Mouse (Mus musculus) megakaryocyte, embryonic 14.5 days (primary cell): ENCODE measurements around the gene Slc39a11. TPM values are rescaled to one million over a fixed set of nuclear protein-coding genes. Genes with fewer than 3 reads are reported as not detected.

Source experiments
- H3K27me3 ChIP-seq: replicated peaks from 2 replicates; pipeline ENCODE3; 2012; ENCODE audit warnings: inconsistent platforms
- H3K36me3 ChIP-seq: replicated peaks from 2 replicates; pipeline ENCODE3; 2012; ENCODE audit warnings: low read length, inconsistent platforms, mixed read lengths
- H3K4me1 ChIP-seq: 2 replicates; pipeline ENCODE4 v1.6.1; 2012; ENCODE audit warnings: inconsistent platforms
- H3K4me3 ChIP-seq: replicated peaks from 2 replicates; pipeline ENCODE3; 2012; ENCODE audit warnings: moderate library complexity, mild to moderate bottlenecking, inconsistent platforms
- H3K9me3 ChIP-seq: 2 replicates; pipeline ENCODE4 v1.6.1; 2012; ENCODE audit warnings: inconsistent platforms
- FLI1 ChIP-seq: IDR thresholded peaks from 2 replicates; pipeline ENCODE4 v1.6.1; 2012; ENCODE audit warnings: low read length, inconsistent platforms, mixed read lengths
- GATA1 ChIP-seq: IDR thresholded peaks from 3 replicates; pipeline ENCODE4 v1.6.1; 2012; ENCODE audit warnings: mixed read lengths, low read length, inconsistent platforms, borderline replicate concordance
- polyA plus RNA-seq: library from polyadenylated mRNA; stranded (reverse); fragments of >175 nt; gene quantifications from 2 replicates; pipeline ENCODE4 v1.2.3, GENCODE M21; 2012; ENCODE audit warnings: low replicate concordance; ENCODE audit not compliant: insufficient read depth

Slc39a11 gene
- polyA plus RNA-seq, 1 experiment = 20.6 TPM

DNA sequence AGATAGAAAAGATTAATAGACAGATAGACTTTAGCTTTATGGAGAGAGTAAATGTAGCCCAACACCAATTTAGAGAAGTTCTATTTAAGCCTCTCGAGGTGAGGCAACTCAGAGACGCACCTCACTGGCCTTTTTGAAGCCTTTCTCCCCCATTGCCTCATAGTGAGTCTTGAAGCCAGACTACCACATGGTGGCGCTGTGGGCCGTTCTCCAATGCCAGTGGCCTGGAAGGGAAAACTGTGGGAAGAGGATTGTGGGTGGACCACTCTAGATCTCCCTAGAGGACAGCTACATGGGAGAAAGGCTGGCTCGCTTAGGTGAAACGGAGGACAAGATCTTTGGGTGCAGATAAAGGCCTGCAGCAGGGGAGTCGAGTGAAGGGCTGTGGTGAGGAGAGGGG, 353.7 kb downstream of the Slc39a11 start:
- H3K36me3 ChIP-seq = no peaks in the 10 kb centered on the region
- peaks cover 4% of the 10 kb centered on the region for H3K9me3 ChIP-seq
- no peak overlapping the region for H3K4me3 ChIP-seq
- H3K4me1 ChIP-seq = no peaks in the 10 kb centered on the region
- H3K27me3 ChIP-seq = no peaks in the 10 kb centered on the region
- TF ChIP-seq FLI1 (no peak), GATA1 (no peak)

DNA sequence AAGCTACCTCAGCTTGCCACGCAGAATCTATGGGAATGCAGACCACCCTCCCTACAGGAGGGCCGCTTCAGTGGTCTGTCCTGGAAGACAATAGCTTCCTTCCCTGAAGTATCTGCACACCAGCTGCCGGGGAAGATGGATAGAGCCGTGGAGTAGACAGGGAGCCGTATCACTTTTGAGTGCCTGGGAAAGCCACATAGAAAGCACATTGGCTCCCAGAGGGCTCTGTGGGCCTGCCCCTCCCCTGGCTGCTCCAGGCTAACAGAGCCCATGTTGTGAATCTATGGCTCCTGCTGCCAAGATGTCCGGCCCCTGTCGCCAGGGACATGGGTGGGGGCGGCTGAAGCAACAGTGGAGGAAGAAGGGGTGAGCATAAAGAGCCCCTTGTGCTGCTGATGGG, 355.4 kb downstream of the Slc39a11 start:
- Histone ChIP-seq H3K27me3 (no peaks in the 10 kb centered on the region), H3K9me3 (peaks cover under 1% of the 10 kb centered on the region; the same call in 1 of the 2 replicates), H3K4me1 (peaks cover 3% of the 10 kb centered on the region; the same call in 1 of the 2 replicates), H3K4me3 (no peak overlapping the region), H3K36me3 (no peaks in the 10 kb centered on the region)
- TF ChIP-seq FLI1 (no peak), GATA1 (no peak)

DNA sequence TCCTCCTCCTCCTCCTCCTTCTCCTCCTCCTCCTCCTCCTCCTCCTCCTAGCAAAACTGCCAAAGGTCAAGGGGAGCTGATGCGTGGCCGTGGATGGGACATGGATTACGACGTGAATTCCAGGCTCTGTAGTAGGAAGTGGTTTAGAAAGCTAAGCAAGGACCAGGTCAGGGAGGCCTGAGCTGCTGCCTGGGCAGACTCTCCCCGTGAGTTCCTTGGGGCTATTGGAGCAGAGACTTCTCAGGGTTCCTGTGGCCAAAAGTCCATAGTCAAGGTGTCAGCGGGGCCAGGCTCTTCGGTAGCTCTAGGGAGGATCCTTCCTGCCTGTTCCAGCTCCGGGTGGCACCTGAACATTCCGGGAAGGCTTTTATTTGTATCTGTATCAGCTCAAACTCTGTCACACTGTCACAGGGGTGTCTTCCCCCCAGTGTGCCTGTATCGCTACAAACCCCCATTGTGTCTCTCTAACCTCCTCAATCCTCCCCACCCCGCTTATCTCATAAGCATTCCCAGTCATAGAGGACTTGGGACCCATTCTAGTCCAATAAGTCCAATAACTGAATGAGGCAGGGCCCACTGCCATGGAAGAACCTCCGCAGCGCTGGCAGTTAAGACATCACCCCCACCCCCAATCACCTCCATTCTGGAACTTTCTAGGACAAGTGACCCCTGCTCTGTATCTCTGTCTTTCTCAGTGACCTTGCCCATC, 356.8 kb downstream of the Slc39a11 start:
- Histone ChIP-seq H3K4me1 (peaks cover 10% of the 10 kb centered on the region; the same call in 1 of the 2 replicates), H3K36me3 (no peaks in the 10 kb centered on the region), H3K4me3 (no peak overlapping the region), H3K9me3 (no peaks in the 10 kb centered on the region), H3K27me3 (no peaks in the 10 kb centered on the region)
- TF ChIP-seq FLI1 (no peak), GATA1 (no peak)

DNA sequence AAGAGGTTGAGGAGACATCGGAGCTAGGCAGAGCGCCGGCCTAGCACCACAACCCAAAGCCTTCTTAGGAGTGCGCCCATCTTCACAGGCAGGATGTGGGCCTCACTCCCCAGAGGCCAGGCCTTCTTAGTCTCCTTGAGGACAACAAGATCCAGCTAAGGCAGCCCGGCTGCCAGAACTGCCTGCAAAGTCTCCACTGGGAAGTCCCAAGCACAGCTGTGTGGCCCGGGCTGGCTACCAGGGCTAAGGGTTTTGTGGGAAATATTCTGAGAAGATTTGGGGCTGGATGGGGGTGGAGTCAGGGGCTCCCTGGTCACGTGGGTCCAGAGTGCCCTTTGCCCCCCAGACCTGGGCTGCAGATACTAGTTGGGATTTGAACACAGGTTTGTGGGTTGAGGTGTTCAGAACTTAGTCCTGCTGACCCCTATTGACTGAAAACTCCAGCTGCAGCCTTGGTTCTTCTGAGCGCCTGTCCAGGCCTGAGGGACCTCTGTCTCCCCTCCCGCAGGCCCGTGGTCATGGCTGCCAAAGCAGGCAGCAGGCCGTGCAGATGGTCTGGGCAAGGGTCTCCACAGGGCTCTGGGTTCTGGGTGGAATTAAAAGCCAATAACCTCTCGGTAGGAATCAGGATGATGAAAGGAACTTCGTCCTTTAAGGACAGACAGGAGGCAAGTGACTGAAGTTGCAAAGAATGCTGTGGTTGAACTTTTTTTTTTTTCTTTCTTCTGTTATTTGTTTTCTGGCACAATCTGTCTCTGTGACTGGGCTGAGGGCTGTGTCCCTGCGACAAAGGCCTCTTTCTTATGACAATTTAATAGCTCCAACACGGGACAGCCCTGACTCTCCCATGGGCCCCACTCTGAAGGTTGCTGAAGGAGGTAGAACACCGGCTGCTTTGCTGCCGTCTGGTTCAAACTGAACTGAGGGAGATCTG, 357.8 kb downstream of the Slc39a11 start:
- H3K4me3 ChIP-seq = no peak overlapping the region
- no peaks in the 10 kb centered on the region for H3K36me3 ChIP-seq
- TF ChIP-seq FLI1 (no peak), GATA1 (no peak)
- peaks cover 10% of the 10 kb centered on the region; the same call in 1 of the 2 replicates for H3K4me1 ChIP-seq
- H3K9me3 ChIP-seq = no peaks in the 10 kb centered on the region
- no peaks in the 10 kb centered on the region for H3K27me3 ChIP-seq

DNA sequence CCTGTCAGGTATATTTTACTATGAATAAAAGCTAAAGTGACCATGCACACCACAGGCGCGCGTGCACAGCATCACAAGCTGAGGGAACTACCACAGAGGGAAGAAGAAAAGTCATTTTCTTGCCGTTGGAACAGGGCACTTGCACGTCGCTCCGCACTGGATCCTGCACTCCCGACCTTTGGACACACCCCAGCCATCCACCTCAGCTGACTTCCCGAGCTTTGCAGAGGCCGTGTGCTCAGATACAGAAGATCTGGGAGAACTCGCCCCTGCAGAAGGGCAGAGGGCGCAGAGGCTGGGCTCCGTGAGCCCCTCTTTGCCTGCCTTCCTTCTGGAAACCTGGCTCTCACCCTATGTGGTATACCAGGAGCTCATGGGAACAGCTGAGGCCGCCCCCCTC, 359.0 kb downstream of the Slc39a11 start:
- Histone ChIP-seq H3K9me3 (no peaks in the 10 kb centered on the region), H3K36me3 (no peaks in the 10 kb centered on the region), H3K4me3 (no peak overlapping the region), H3K4me1 (peaks cover 10% of the 10 kb centered on the region; the same call in 1 of the 2 replicates), H3K27me3 (no peaks in the 10 kb centered on the region)
- TF ChIP-seq GATA1 (no peak), FLI1 (no peak)

DNA sequence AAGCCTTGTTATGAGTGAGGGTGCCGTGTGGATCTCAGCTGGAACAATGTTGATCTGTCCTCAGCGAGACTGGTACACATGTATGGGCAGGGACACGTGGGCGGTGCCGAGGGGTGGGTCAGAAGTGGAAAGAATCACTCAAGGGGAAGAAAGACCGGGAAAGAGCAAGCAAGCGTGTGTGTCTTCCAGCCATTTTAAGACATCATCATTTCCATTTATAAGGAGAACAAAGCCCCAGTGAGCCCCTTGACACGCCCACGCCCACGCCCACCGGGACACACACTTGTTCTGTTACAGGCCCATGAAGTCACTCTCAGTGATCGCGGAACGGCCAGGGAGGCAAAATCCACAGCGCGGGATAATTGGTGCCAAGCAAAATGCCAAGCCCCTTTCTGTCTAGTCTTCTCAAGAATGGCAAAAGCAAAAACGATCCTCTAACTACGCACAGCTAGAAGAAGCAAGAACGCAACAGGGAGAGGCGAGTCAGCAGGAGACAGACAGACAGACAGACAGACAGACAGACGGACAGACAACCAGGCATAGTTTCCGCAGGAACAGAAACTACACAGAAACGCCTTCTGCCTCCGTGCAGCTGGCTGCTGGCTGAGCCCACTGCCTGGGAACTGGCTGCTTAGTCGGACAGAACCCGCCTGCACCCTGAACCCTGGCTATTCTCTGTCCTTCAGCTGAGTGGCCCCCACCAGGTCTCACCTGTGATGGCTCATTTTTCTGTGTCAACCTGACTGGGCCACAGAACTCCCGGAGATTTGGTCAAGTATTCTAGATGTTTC, 364.7 kb downstream of the Slc39a11 start:
- peaks cover 10% of the 10 kb centered on the region; the same call in 1 of the 2 replicates for H3K4me1 ChIP-seq
- H3K27me3 ChIP-seq = no peaks in the 10 kb centered on the region
- no peak overlapping the region for H3K4me3 ChIP-seq
- TF ChIP-seq GATA1 (no peak), FLI1 (no peak)
- H3K9me3 ChIP-seq = no peaks in the 10 kb centered on the region
- no peaks in the 10 kb centered on the region for H3K36me3 ChIP-seq

DNA sequence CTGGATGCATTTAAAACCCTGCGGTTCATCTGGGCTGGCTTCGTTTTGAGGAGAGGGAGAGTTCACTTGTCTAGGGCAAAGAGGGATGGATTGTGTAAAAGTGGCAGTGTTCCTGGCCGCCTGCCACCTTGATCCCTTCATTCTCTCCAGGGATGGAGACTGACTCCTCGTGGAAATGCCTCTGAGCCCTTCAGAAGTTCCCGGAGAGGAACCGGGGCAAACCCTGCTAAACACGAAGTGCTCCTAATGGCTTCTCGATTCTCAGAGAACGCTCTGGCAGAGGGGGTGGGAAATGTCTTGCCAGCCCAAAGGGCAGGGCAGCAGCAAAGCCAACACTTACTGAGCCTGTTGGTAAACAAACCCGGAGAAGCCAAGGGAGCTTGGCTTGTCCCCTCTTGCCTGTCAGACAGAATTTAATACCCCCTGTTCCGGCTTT, 366.5 kb downstream of the Slc39a11 start:
- Histone ChIP-seq H3K27me3 (no peaks in the 10 kb centered on the region), H3K9me3 (no peaks in the 10 kb centered on the region), H3K36me3 (no peaks in the 10 kb centered on the region), H3K4me1 (peaks cover under 1% of the 10 kb centered on the region; the same call in 1 of the 2 replicates), H3K4me3 (no peak overlapping the region)
- TF ChIP-seq GATA1 = no peak
- TF ChIP-seq FLI1 = no peak

DNA sequence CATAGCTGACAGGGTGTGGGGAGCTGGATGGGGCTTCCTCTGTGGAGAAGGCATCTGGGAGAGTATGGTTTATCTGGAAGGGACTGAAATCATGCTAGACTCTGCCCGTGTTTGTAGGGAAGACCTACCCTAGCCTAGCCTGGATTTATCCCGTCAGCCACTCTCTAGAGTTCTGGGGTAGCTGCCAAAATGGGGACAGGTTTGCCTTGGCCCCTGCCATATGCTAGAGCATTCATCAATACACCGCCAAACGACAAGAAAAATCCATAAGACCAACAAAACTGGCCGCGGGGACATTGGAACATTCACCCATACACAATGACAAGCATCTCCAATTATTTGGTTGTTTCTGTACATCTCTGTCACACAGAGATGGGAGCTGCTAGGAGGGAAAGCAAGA, 371.6 kb downstream of the Slc39a11 start:
- Histone ChIP-seq H3K9me3 (peaks cover 6% of the 10 kb centered on the region; the same call in 1 of the 2 replicates), H3K4me1 (no peaks in the 10 kb centered on the region), H3K36me3 (no peaks in the 10 kb centered on the region), H3K4me3 (no peak overlapping the region), H3K27me3 (no peaks in the 10 kb centered on the region)
- TF ChIP-seq FLI1 (no peak), GATA1 (no peak)

DNA sequence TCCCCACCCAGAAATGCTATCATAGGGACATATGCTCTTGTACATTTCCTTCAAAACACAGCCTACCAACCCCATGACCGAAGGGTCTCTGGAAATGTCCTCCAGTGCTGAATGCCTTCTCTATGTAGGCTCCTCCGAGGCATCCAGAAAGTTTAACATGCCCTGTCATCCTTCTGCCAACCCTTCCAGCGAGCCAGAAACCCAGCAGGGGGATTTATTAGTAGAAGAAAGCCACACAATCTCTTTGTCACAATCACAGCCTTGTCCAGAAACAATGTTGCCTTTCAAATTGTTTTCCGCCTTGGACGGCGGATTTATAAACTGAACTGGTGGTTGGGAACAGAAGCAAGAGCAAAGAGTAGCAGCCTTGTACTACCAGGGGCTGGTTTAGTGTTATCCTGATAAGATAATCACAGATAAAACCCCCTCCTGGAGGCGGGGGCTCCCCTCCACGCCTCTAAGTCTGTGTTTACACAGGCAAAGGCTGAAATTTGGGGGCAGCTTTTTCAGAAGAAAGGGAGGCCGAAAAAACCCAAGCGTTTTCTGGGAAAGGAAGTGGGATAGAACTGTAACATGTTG, 372.8 kb downstream of the Slc39a11 start:
- no peak overlapping the region for H3K4me3 ChIP-seq
- H3K27me3 ChIP-seq = no peaks in the 10 kb centered on the region
- TF ChIP-seq GATA1 = no peak
- TF ChIP-seq FLI1 = no peak
- H3K4me1 ChIP-seq = no peaks in the 10 kb centered on the region
- peaks cover 6% of the 10 kb centered on the region; the same call in 1 of the 2 replicates for H3K9me3 ChIP-seq
- H3K36me3 ChIP-seq = no peaks in the 10 kb centered on the region
